Mouse (Mus musculus): ENCODE data around the gene Lypd6b. TPM values are rescaled to one million over a fixed set of nuclear protein-coding genes. Genes with fewer than 3 reads are reported as not detected.

Lypd6b gene
- polyA plus RNA-seq, 1 experiment = 1.5 TPM

- no peak for DNase-seq
- no peaks in the 10 kb centered on the region for H3K36me3 ChIP-seq (ENCODE audit: control insufficient read depth, insufficient read depth, low read length)
- H3K4me1 ChIP-seq (ENCODE audit: control insufficient read depth, insufficient read depth, low read length) = no peaks in the 10 kb centered on the region
- no peaks in the 10 kb centered on the region for H3K27me3 ChIP-seq (replicated peaks; ENCODE audit: control insufficient read depth, insufficient read depth, low read length)
- TF ChIP-seq CTCF (conservative IDR thresholded peaks at IDR 0.05; ENCODE audit: insufficient read depth, insufficient read length, low read depth, low read length) (no peak), POLR2A (IDR thresholded peaks at IDR 0.05; ENCODE audit: low read depth, low read length) (no peak)
- H3K27ac ChIP-seq (ENCODE audit: insufficient read depth, low read depth, low read length) = no peak overlapping the region
- WGBS = 87% methylated on average over 10 of the region's 10 CpGs
- no peak overlapping the region for H3K4me3 ChIP-seq (ENCODE audit: insufficient read depth, low read depth, low read length)
Measured at GRCm38 (mm10) chr2:49751544-49752210, 35.8 kb upstream of the Lypd6b start.

GRCm38 (mm10) chr2:49752211-49752607 lies 35.3 kb upstream of the Lypd6b start:
- H3K27me3 ChIP-seq (replicated peaks; ENCODE audit: control insufficient read depth, insufficient read depth, low read length) = no peaks in the 10 kb centered on the region
- no peak for DNase-seq
- no peak overlapping the region for H3K4me3 ChIP-seq (ENCODE audit: insufficient read depth, low read depth, low read length)
- no peaks in the 10 kb centered on the region for H3K36me3 ChIP-seq (ENCODE audit: control insufficient read depth, insufficient read depth, low read length)
- whole genome bisulfite sequencing = 87% methylated on average over 8 of the region's 8 CpGs
- no peak overlapping the region for H3K27ac ChIP-seq (ENCODE audit: insufficient read depth, low read depth, low read length)
- TF ChIP-seq CTCF (conservative IDR thresholded peaks at IDR 0.05; ENCODE audit: insufficient read depth, insufficient read length, low read depth, low read length) = no peak
- no peak for TF ChIP-seq POLR2A (IDR thresholded peaks at IDR 0.05; ENCODE audit: low read depth, low read length)
- no peaks in the 10 kb centered on the region for H3K4me1 ChIP-seq (ENCODE audit: control insufficient read depth, insufficient read depth, low read length)

DNA sequence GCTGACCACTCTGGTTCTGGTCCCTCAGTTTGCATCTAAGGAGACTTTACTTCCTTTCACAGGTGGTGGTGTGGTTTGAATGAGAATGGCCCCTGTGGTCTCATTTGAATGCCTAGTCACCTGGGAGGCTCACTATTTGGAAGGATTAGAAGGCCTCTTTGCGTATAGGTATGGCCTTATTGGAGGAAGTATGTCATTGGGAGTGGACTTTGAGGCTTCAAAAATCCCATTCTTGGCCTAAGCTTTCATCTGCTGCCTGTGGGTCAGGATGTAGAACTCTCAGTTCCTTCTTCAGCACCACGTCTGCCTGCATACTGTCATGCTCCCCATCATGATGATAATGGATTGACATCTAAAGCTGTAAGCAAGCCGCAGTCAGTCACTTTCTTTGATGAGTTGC lies 34.4 kb upstream of the Lypd6b start:
- no peaks in the 10 kb centered on the region for H3K36me3 ChIP-seq (ENCODE audit: control insufficient read depth, insufficient read depth, low read length)
- H3K27ac ChIP-seq (ENCODE audit: insufficient read depth, low read depth, low read length) = no peak overlapping the region
- no peak for TF ChIP-seq POLR2A (IDR thresholded peaks at IDR 0.05; ENCODE audit: low read depth, low read length)
- H3K27me3 ChIP-seq (replicated peaks; ENCODE audit: control insufficient read depth, insufficient read depth, low read length) = no peaks in the 10 kb centered on the region
- no peak overlapping the region for H3K4me3 ChIP-seq (ENCODE audit: insufficient read depth, low read depth, low read length)
- 91% methylated on average over 3 of the region's 3 CpGs for WGBS
- no peak for DNase-seq
- H3K4me1 ChIP-seq (ENCODE audit: control insufficient read depth, insufficient read depth, low read length) = no peaks in the 10 kb centered on the region

DNA sequence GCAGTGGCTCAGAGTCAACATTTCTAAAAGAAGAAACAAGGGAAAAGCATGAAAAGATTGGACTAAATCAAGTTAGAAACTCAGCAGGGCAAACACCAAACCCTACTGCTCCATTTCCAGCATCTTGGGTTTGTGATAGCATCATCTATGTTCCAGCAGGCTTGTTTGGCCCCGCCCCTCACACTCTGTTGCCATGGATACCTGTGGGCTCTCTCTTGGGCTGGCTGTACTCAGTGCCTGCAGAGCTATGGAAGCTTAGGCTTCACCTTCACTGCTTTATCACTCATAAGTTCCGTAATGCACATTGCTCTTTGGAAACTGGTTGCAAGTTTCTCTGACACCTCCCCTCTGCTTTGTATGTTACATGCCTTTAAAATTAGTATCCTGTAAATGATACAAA lies 32.4 kb upstream of the Lypd6b start:
- DNase-seq = no peak
- WGBS = 71% methylated on average over 2 of the region's 2 CpGs
- Histone ChIP-seq H3K36me3 (ENCODE audit: control insufficient read depth, insufficient read depth, low read length) (no peaks in the 10 kb centered on the region), H3K27me3 (replicated peaks; ENCODE audit: control insufficient read depth, insufficient read depth, low read length) (no peaks in the 10 kb centered on the region), H3K4me1 (ENCODE audit: control insufficient read depth, insufficient read depth, low read length) (no peaks in the 10 kb centered on the region), H3K27ac (ENCODE audit: insufficient read depth, low read depth, low read length) (no peak overlapping the region), H3K4me3 (ENCODE audit: insufficient read depth, low read depth, low read length) (no peak overlapping the region)
- TF ChIP-seq CTCF (conservative IDR thresholded peaks at IDR 0.05; ENCODE audit: insufficient read depth, insufficient read length, low read depth, low read length) (no peak), POLR2A (IDR thresholded peaks at IDR 0.05; ENCODE audit: low read depth, low read length) (no peak)

- no peak for DNase-seq
- no peaks in the 10 kb centered on the region for H3K27me3 ChIP-seq (replicated peaks; ENCODE audit: control insufficient read depth, insufficient read depth, low read length)
- TF ChIP-seq POLR2A (IDR thresholded peaks at IDR 0.05; ENCODE audit: low read depth, low read length) (no peak), CTCF (conservative IDR thresholded peaks at IDR 0.05; ENCODE audit: insufficient read depth, insufficient read length, low read depth, low read length) (no peak)
- H3K36me3 ChIP-seq (ENCODE audit: control insufficient read depth, insufficient read depth, low read length) = no peaks in the 10 kb centered on the region
- 84% methylated on average over 7 of the region's 7 CpGs for WGBS
- H3K4me3 ChIP-seq (ENCODE audit: insufficient read depth, low read depth, low read length) = no peak overlapping the region
- no peak overlapping the region for H3K27ac ChIP-seq (ENCODE audit: insufficient read depth, low read depth, low read length)
- H3K4me1 ChIP-seq (ENCODE audit: control insufficient read depth, insufficient read depth, low read length) = no peaks in the 10 kb centered on the region
Measured at GRCm38 (mm10) chr2:49757616-49758015, 29.9 kb upstream of the Lypd6b start.

GRCm38 (mm10) chr2:49764331-49764946 lies 23.0 kb upstream of the Lypd6b start:
- 42% methylated on average over 7 of the region's 7 CpGs for whole genome bisulfite sequencing
- Histone ChIP-seq H3K36me3 (ENCODE audit: control insufficient read depth, insufficient read depth, low read length) (no peaks in the 10 kb centered on the region), H3K27me3 (replicated peaks; ENCODE audit: control insufficient read depth, insufficient read depth, low read length) (no peaks in the 10 kb centered on the region), H3K4me3 (ENCODE audit: insufficient read depth, low read depth, low read length) (no peak overlapping the region), H3K27ac (ENCODE audit: insufficient read depth, low read depth, low read length) (no peak overlapping the region), H3K4me1 (ENCODE audit: control insufficient read depth, insufficient read depth, low read length) (peaks cover 5% of the 10 kb centered on the region)
- TF ChIP-seq CTCF (conservative IDR thresholded peaks at IDR 0.05; ENCODE audit: insufficient read depth, insufficient read length, low read depth, low read length) = peak; percentile 32
- no peak for TF ChIP-seq POLR2A (IDR thresholded peaks at IDR 0.05; ENCODE audit: low read depth, low read length)
- DNase-seq = peak; percentile 74

DNA sequence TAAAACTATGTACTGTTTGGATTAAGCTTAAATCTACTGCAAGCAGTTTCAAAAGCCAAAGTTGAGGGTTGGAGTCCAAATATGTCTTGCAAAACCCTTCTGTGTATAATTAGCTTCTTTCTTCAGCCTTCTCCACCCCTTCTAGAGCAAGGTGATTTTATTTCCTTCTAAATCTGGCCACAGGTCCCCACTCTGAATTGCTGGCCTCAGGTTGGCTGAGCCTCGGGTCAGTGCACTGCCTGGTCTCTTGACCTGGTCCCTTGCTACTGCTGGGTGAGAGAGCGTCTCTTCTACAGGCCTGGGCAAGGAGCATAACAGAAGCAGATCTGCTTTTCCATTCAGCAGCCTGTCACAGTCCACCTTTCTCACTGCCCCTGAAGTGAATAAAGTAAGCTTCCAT lies 18.6 kb upstream of the Lypd6b start:
- 54% methylated on average over 2 of the region's 2 CpGs for WGBS

More for the DNA sequence above, 18.6 kb upstream of the Lypd6b start:
- Histone ChIP-seq H3K4me1 (ENCODE audit: control insufficient read depth, insufficient read depth, low read length) (peaks cover 9% of the 10 kb centered on the region), H3K27ac (ENCODE audit: insufficient read depth, low read depth, low read length) (peak overlapping the region; percentile 56; the same call in 1 of the 2 replicates), H3K36me3 (ENCODE audit: control insufficient read depth, insufficient read depth, low read length) (no peaks in the 10 kb centered on the region), H3K27me3 (replicated peaks; ENCODE audit: control insufficient read depth, insufficient read depth, low read length) (no peaks in the 10 kb centered on the region), H3K4me3 (ENCODE audit: insufficient read depth, low read depth, low read length) (no peak overlapping the region)
- TF ChIP-seq CTCF (conservative IDR thresholded peaks at IDR 0.05; ENCODE audit: insufficient read depth, insufficient read length, low read depth, low read length) = no peak
- TF ChIP-seq POLR2A (IDR thresholded peaks at IDR 0.05; ENCODE audit: low read depth, low read length) = no peak
- DNase-seq = peak; percentile 77

Data from kidney, adult 2 months (tissue).